In genomic region chr11:23979332-23979731, GRCm38 (mm10) we compare ENCODE assay signal across 8 mouse cellular contexts.
DNase-seq lines count a peak whose midpoint lies in the region; ATAC-seq lines count a peak whose summit lies in the region.

No protein-coding gene starts in this region.

- H3K27me3 ChIP-seq in hindbrain, embryonic 16.5 days (replicated peaks; ENCODE audit: control insufficient read depth, insufficient read depth, low read length): no peaks in the 10 kb centered on the region

- no peaks in the 10 kb centered on the region for H3K4me1 ChIP-seq in hindbrain, embryonic 16.5 days (ENCODE audit: control insufficient read depth, insufficient read depth, low read depth, low read length)

- no peak overlapping the region for H3K9ac ChIP-seq in hindbrain, embryonic 16.5 days (ENCODE audit: low read depth, low read length)

- 9% methylated on average over 5 of the region's 5 CpGs for WGBS in hindbrain, embryonic 16.5 days

- H3K36me3 ChIP-seq in hindbrain, embryonic 16.5 days (ENCODE audit: control insufficient read depth, insufficient read depth, low read length): no peaks in the 10 kb centered on the region

- no peak overlapping the region for H3K27ac ChIP-seq in hindbrain, embryonic 16.5 days (ENCODE audit: low read depth, low read length)

- DNase-seq in R1 (ENCODE audit: low read depth, low spot score): peak; percentile 76
- peak; percentile 53 for DNase-seq in cerebellum, adult 8-10 months
- DNase-seq in frontal cortex, postnatal 14 days (ENCODE audit: low spot score in 2 of 2): peak; percentile 72 to 82
- DNase-seq in layer of hippocampus, postnatal 25 days (ENCODE audit: extremely low spot score in 1 of 2, low spot score in 1 of 2): peak; percentile 67 to 83
- DNase-seq in right cerebral cortex, postnatal 25 days: peak; percentile 82
- peak; percentile 22 for DNase-seq in yolk sac, embryonic 10.5 days (ENCODE audit: low spot score)

- no peak overlapping the region for H3K4me3 ChIP-seq in hindbrain, embryonic 16.5 days (ENCODE audit: low read length)

- H3K4me2 ChIP-seq in hindbrain, embryonic 16.5 days (ENCODE audit: low read length): no peak overlapping the region

- H3K9me3 ChIP-seq in hindbrain, embryonic 16.5 days (ENCODE audit: control insufficient read depth, low read length): no peaks in the 10 kb centered on the region

- peak; percentile 88 for ATAC-seq in hindbrain, embryonic 16.5 days
- peak; percentile 85 for ATAC-seq in megakaryocyte progenitor cell, adult 5-6 weeks (replicated peaks; ENCODE audit: poor library complexity)

Comparison
In these comparisons a context has a peak if more than half of its experiments do, and no peak if none do; other contexts are left out.
1. DNase-seq: peak in every context shown above with its lines; median percentile 82 in right cerebral cortex, postnatal 25 days; 77 in frontal cortex, postnatal 14 days; 76 in R1; 75 in layer of hippocampus, postnatal 25 days; 53 in cerebellum, adult 8-10 months; 22 in yolk sac, embryonic 10.5 days.